Mouse (Mus musculus) liver (tissue): ENCODE measurements around the gene H2-Q4.
"Not testable (repeated sequence)": the region's sequence is repeated elsewhere in the genome, so short reads cannot be mapped to it uniquely, and the experiment has no call there.

ENCODE experiments used
- DNase-seq: peaks from one replicate; pipeline ENCODE4 v3.0.0-alpha.2; 2020; ENCODE audit warnings: mixed read lengths

The H2-Q4 gene

DNA sequence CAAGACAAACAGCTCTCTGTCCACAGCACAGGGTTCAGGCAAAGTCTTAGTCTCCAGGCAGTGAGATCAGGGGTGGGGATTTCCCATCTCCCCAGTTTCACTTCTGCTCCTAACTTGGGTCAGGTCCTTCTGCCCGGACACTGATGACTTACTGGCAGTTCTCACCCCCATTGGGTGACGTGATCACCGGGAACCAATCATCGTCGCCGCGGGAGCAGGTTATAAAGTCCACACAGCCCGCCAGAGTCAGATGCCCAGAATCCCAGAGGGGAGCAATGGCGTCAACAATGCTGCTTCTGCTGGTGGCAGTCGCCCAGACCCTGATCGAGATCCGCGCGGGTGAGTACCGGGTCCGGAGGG lies at the start of gene H2-Q4:
Gene H2-Q4 (plus strand): TSS at position 249 of the 360 bp plus-strand sequence.
- peak; percentile 73 for DNase-seq

- DNase-seq: not testable (repeated sequence)
Observed at GRCm38 (mm10) chr17:35329714-35330113, 49.7 kb upstream of the H2-Q4 start.

DNA sequence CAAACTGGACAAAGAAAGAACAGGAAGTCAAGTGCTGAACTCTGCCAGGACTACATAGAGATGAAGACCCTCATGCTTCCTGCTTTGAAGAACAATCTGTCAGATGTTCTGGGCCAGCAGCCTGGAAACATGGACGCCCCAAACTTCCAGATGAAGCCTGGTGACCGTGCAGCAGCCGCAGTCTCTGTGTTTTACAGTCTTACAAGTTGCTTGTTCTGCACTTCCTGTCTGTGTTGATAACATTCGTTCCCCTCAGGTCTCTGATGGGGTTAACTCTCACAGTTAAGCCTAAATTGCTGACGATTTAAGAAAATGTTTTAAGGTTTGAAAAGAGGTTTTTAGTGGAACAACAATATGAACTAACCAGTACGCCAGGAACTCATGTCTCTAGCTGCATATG lies 47.9 kb upstream of the H2-Q4 start:
- not testable (repeated sequence) for DNase-seq

DNA sequence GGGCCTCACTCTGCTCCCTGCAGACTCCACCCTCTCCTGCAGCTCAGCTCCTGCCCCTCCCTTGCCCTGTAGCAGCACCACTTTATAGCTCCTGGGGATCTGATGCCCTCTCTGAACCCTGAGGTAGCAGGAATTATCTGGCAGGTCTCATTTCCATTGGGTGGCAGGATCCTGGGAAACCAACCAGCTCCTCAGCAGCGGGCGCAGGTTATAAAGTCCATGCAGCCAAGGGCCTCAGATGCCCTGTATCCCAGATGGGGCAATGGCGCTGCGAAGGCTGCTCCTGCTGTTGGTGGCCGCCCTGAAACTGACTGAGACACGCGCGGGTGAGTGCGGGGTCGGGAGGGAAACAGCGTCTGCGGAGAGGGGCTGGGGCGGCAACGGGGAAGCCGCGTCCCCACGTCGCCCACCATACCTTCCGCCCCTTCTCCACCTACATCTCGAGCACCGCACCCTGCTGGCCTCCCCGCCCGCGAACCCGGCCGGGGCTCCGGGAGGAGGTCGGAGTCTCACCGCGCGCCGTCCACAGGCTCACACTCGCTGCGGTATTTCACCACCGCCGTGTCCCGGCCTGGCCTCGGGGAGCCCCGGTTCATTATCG lies 37.2 kb upstream of the H2-Q4 start, which contains the start of gene H2-Q2:
Gene H2-Q2 (plus strand): TSS at position 172 of the 601 bp plus-strand sequence.
- no peak for DNase-seq

DNA sequence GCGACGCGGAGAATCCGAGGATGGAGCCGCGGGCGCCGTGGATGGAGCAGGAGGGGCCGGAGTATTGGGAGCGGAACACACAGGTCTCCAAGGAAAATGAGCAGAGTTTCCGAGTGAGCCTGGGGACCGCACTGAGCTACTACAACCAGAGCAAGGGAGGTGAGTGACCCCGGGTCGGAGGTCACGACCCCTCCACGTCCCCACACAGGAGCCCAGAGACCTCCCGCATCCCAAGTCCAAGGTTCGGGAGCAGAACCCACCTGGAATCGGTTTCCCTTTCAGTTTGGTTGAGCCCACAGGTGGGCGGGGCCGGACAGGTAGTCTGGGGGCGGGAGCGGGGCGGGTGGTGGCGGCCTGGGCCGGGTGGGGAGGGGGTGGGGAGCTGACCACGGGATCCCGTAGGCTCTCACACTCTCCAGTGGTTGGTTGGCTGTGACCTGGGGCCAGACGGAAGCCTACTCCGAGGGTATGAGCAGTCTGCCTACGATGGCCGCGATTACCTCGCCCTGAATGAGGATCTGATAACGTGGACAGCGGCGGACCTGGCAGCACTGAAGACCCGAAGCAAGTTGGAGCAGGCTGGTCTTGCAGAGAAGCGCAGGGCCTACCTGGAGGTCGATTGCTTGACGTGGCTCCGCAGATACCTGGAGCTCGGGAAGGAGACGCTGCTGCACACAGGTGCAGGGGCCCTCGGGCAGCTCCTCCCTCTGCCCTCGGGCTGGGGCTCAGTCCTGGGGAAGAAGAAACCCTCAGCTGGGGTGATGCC lies 36.5 kb upstream of the H2-Q4 start:
- peak; percentile 17 for DNase-seq

GRCm38 (mm10) chr17:35347659-35348058 lies 31.8 kb upstream of the H2-Q4 start:
- DNase-seq: not testable (repeated sequence)

DNA sequence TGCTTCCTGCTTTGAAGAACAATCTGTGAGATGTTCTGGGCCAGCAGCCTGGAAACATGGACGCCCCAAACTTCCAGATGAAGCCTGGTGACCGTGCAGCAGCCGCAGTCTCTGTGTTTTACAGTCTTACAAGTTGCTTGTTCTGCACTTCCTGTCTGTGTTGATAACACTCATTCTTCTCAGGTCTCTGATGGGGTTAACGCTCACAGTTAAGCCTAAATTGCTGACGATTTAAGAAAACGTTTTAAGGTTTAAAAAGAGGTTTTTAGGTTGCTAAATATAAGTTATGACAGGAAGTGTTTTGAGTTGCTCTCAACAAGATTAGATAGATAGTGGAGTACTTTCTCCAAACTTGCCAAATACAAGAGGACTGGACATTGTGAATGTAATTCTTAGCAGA lies 26.1 kb upstream of the H2-Q4 start:
- DNase-seq: not testable (repeated sequence)

- no peak for DNase-seq
Observed at GRCm38 (mm10) chr17:35354071-35354470, 25.3 kb upstream of the H2-Q4 start.

DNA sequence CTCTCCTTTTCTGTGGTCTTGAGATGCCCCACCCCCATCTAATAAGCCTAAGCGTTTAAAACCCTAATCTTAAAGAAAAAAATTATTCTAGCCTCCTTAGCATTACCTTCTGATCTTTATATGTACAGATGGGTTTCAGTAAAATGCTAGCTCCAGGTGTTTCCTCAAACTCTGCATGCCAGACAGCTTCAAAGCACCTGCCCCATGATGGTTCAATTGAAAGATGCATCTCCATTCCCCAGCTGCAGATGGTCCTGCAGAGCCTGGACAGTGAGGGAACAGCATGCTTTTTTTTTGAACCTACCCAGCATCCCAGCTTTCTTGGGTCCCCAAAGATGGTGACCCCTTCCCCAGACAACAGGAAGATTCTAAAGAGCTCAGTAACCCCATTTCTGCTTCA lies 22.3 kb upstream of the H2-Q4 start:
- DNase-seq: no peak

GRCm38 (mm10) chr17:35358763-35359469 lies 20.5 kb upstream of the H2-Q4 start:
- no peak for DNase-seq

DNA sequence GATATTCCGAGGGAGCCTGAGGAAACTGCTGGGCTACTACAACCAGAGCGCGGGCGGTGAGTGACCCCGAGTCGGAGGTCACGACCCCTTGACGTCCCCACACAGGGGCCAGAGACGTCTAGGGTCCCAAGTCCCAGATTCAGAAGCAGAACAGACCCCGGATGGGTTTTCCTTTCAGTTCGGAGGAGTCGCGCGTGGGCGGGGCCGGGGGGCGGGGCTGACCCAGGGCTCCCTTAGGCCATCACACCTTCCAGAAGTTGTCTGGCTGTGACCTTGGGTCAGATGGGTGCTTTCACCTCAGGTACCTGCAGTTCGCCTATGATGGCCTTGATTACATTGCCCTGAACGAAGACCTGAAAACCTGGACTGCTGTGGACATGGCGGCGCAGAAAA lies 20.0 kb upstream of the H2-Q4 start:
- DNase-seq: no peak

GRCm38 (mm10) chr17:35379729-35380451 lies 473 bp downstream of the H2-Q4 start:
- DNase-seq: peak; percentile 56

DNA sequence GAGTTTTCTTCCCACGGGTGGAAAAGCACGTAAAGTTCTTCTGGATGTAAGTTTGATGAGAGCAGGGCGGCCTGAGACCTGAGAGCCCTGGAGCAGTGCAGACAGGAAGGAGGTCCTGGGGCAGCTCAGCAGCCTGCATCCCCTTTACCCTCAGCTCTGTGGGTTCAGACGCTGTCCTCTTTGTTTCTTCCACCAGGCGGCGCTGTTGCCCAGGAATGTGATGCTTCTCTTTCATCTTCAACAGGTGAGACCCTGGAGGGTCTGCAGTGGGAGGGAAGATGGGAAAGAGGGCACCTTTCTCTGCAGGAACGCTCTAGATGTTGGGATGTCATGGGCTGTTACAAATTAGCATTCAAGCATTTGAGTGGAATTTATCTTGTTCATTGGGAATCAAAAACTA lies 10.4 kb downstream of the H2-Q4 start:
- DNase-seq: peak; percentile 38

- not testable (repeated sequence) for DNase-seq
Observed at GRCm38 (mm10) chr17:35392671-35393070, 13.3 kb downstream of the H2-Q4 start.

- peak; percentile 7 for DNase-seq
Observed at GRCm38 (mm10) chr17:35393864-35394800, 14.7 kb downstream of the H2-Q4 start.

- not testable (repeated sequence) for DNase-seq
Observed at GRCm38 (mm10) chr17:35396956-35397355, 17.5 kb downstream of the H2-Q4 start.

DNA sequence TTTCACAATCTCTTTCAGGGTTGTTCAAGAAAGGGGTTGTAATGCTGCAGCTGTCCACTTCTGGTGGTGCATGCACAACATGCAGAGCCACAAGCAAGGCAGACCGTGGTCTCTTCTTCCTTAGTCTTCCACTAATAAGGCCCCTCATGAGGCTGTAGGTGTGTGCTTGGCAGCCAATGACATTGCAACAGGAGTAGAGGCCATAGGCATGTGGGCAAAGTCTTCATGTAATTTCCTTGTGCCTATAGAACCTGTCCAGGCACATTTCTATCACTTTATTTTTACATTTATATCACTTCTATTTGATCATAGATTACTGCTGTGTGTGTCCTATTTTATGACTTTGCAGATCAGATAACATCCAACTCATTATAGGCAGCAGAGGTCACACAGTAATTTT lies 33.6 kb downstream of the H2-Q4 start:
- DNase-seq: not testable (repeated sequence)

DNA sequence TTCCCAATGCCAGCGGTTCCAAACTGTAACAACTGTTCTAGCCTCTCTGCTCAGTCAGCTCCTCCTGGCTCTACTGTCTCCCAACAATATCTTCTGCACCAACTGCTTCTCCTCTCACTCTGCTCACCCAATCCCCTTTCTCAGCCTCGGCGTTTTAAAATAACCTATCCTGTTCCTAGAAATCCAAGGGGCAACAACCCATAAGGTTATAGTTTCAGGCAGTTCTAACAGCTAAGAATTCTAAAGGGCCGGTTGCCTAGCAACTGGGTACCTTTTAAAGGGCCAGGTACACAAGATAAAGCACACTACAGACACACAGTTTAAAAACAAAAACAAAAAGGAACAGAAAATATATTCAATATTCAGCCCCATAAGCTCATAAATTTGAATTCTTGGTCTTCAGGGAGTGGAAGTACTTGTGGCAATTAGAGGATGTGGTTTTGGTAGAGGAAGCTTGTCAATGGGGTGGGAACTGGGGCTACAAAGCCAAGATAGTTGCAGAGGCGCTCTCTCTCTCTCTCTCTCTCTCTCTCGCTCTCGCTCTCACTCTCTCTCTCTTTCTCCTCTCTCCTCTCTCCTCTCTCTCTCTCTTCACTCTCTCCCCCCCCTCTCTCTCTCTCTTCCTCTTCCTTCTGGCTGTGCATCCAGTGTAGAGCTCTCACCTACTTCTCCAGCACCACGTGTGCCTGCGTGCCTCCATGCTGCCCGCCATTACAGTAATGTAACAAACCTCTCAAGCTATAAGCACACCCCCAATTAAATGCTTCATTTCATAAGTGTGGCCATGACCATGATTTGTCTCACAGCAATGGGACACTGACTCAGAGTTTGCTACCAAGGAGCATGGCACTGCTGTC lies 36.1 kb downstream of the H2-Q4 start:
- not testable (repeated sequence) for DNase-seq

GRCm38 (mm10) chr17:35418772-35419171 lies 39.4 kb downstream of the H2-Q4 start:
- no peak for DNase-seq

DNA sequence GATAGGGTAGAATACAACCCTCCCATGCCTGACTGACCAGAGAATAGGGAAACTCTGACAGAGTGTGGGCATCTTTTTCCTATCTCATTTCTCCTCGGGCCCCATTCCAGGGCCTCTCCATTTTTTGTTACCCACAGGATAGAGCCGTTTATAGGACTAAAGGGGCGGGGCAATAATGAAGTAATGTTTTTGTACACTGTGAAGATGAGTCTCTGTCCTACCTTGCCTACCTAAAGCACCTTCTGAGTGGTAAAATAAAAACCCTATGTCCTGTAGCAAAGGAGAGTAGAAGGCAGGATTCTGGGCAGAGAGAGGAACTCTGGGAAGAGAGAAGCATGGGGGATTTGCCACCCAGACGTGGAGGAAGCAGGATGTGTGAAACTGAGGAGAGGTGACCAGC lies 40.1 kb downstream of the H2-Q4 start:
- not testable (repeated sequence) for DNase-seq
